Mouse (Mus musculus): ENCODE measurements at regions not wholly inside any gene's neighbourhood (a gene's known extent, or its start where the extent isn't known, plus 50 kb on each side); places are given as distances from the start of the nearest gene placed in this dataset.

DNA sequence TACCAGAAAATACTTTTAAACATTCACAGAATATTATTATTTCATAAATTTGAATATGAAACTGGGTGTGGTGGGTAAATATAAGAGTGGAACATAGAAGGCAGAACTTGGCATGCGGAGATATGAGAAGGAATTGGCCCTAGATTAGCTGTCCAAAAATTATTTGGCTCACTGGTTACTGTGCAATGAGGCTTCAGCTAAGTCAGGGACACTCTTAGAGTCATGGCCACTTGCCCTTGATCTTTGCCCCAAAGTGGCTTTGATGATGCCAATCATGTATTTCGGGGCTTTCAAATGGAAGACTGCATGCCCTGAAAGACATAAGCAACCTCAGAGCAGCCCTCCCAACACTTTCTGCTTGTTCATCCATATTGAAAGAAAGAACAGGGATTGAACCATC lies 76.9 kb downstream of the Pxdc1 start:
- no peak for ATAC-seq (ENCODE audit: insufficient read depth)

DNA sequence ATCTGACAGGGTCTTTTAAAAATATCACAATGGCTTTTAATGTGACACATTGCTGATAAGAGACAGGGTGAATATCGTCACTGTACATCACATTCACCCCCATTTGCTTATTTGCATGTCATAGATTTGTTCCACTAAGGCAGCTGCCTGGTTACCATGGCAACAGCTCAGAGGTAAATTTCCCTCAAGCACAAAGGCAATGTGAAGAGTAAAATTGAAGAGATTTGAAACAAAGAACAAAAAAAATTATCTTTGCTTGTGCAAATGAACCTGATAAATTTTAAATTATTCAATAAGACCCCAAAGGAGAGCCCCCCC lies 77.3 kb downstream of the Pxdc1 start:
- WGBS = 2% methylated on average over 1 of the region's 1 CpGs
- DNase-seq = peak; percentile 74
- no peaks in the 10 kb centered on the region for H3K9me3 ChIP-seq (ENCODE audit: low read depth, low read length)
- no peak overlapping the region for H3K4me2 ChIP-seq
- no peaks in the 10 kb centered on the region for H3K27me3 ChIP-seq (ENCODE audit: insufficient read depth, low read length)
- no peak overlapping the region for H3K27ac ChIP-seq (ENCODE audit: low read depth)
- no peak for TF ChIP-seq CTCF (IDR thresholded peaks at IDR 0.05; ENCODE audit: low read depth)
- ATAC-seq (ENCODE audit: insufficient read depth) = peak; percentile 39; the same call in 1 of the 2 replicates
- peaks cover 5% of the 10 kb centered on the region; the same call in 1 of the 2 replicates for H3K4me1 ChIP-seq (ENCODE audit: insufficient read depth)
- no peak overlapping the region for H3K9ac ChIP-seq
- H3K36me3 ChIP-seq (ENCODE audit: insufficient read depth) = no peaks in the 10 kb centered on the region
- no peak overlapping the region for H3K4me3 ChIP-seq (ENCODE audit: low read depth, low read length)

More for the DNA sequence above, 76.9 kb downstream of the Pxdc1 start:
- 78% methylated on average over 2 of the region's 2 CpGs for WGBS
- H3K4me2 ChIP-seq = no peak overlapping the region
- no peaks in the 10 kb centered on the region for H3K36me3 ChIP-seq (ENCODE audit: insufficient read depth)
- H3K9ac ChIP-seq = no peak overlapping the region
- H3K27ac ChIP-seq (ENCODE audit: low read depth) = no peak overlapping the region
- no peaks in the 10 kb centered on the region for H3K27me3 ChIP-seq (ENCODE audit: insufficient read depth, low read length)
- H3K4me3 ChIP-seq (ENCODE audit: low read depth, low read length) = no peak overlapping the region
- DNase-seq = no peak
- peaks cover 5% of the 10 kb centered on the region; the same call in 1 of the 2 replicates for H3K4me1 ChIP-seq (ENCODE audit: insufficient read depth)
- TF ChIP-seq CTCF (IDR thresholded peaks at IDR 0.05; ENCODE audit: low read depth) = no peak
- no peaks in the 10 kb centered on the region for H3K9me3 ChIP-seq (ENCODE audit: low read depth, low read length)

DNA sequence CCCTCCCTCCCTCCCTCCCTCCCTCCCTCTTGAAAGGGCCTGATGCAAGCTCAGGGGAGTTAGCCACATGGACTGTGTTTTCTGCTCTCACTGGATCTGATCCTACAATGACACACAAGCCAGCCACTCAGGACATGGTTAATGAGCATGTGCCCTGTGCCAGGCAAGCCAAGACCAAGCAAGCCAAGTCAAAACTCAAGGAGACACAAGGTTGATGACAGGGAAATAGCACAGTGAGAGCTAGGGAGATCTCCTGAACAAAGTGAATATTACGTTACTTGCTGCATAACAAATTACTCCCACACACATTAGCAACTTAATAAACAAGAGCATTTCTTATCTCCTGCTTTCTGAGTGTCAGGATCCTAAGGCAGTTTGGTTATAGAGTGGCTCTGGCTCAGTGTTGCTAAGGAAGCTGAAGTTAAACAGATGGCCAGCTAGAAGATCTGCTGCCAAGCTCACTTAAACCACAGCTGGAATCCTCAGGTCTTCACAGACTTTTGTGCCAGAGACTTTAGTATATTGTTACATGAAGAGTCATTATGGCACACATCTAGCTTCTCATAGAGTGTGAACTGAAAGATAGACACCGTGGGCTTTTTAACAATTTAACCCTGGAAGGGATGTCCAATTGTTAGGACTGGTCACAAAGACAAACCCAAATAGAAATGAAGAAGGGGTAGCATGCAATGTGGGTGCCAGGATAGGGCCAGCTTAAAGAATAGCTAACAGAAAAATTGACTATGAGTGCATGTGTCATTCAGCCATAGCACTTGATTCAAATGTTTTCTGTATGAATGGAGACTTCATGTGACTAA lies 77.9 kb downstream of the Pxdc1 start:
- 31% methylated on average over 2 of the region's 2 CpGs for WGBS

DNA sequence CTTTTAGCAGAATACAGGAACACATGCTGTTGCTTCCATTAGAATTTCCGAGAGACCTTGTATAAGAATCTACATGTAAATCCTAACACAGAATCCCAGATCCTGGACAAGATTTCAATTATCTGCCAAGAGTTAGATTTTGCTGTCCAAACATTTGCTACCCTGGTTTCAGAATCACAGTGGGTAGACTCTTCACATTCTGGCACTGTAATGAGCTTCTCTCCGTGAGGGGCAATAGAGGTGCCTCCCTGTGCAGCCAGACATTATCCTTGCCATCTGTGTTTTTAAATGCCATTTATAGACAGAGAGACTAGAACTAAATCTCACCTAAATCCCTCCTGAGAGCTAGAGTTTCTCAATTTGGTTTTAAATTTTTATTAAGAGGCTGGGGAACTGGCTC lies 84.0 kb downstream of the Pxdc1 start:
- Histone ChIP-seq H3K4me1 (ENCODE audit: insufficient read depth) (no peaks in the 10 kb centered on the region), H3K4me2 (no peak overlapping the region), H3K27me3 (ENCODE audit: insufficient read depth, low read length) (no peaks in the 10 kb centered on the region), H3K27ac (ENCODE audit: low read depth) (no peak overlapping the region), H3K4me3 (ENCODE audit: low read depth, low read length) (no peak overlapping the region), H3K36me3 (ENCODE audit: insufficient read depth) (no peaks in the 10 kb centered on the region), H3K9me3 (ENCODE audit: low read depth, low read length) (no peaks in the 10 kb centered on the region), H3K9ac (no peak overlapping the region)
- no peak for DNase-seq
- no peak for ATAC-seq (ENCODE audit: insufficient read depth)
- TF ChIP-seq CTCF (IDR thresholded peaks at IDR 0.05; ENCODE audit: low read depth) = no peak
- 73% methylated on average over 2 of the region's 2 CpGs for WGBS

More for the DNA sequence above, 77.9 kb downstream of the Pxdc1 start:
- Histone ChIP-seq H3K9me3 (ENCODE audit: low read depth, low read length) (no peaks in the 10 kb centered on the region), H3K36me3 (ENCODE audit: insufficient read depth) (no peaks in the 10 kb centered on the region), H3K4me1 (ENCODE audit: insufficient read depth) (peaks cover 5% of the 10 kb centered on the region; the same call in 1 of the 2 replicates), H3K27me3 (ENCODE audit: insufficient read depth, low read length) (no peaks in the 10 kb centered on the region), H3K27ac (ENCODE audit: low read depth) (no peak overlapping the region), H3K4me3 (ENCODE audit: low read depth, low read length) (no peak overlapping the region), H3K4me2 (no peak overlapping the region), H3K9ac (no peak overlapping the region)
- TF ChIP-seq CTCF (IDR thresholded peaks at IDR 0.05; ENCODE audit: low read depth) = no peak
- ATAC-seq (ENCODE audit: insufficient read depth) (peak; percentile 95), DNase-seq (peak; percentile 87)

DNA sequence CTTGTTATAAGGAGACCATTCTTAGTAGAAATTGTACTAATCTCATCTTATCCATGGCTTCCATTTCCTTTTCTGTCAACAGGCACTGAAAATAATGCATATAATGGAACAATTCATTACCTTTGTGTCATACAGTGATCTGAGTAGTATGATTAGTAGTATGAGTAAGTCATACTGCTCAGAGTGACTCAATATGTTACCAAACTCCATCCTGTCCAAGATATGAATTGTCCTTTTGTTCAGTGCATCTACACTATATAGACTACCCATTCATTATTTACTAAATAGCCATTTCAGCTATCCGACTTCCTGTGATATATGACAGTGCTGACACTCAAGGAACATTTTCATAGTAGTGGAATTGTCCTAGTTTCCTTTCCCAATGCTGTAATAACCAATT lies 86.6 kb downstream of the Pxdc1 start:
- 77% methylated on average over 1 of the region's 1 CpGs for WGBS
- Histone ChIP-seq H3K27me3 (ENCODE audit: insufficient read depth, low read length) (no peaks in the 10 kb centered on the region), H3K9ac (no peak overlapping the region), H3K4me3 (ENCODE audit: low read depth, low read length) (no peak overlapping the region), H3K4me1 (ENCODE audit: insufficient read depth) (no peaks in the 10 kb centered on the region), H3K27ac (ENCODE audit: low read depth) (no peak overlapping the region), H3K9me3 (ENCODE audit: low read depth, low read length) (no peaks in the 10 kb centered on the region), H3K4me2 (no peak overlapping the region), H3K36me3 (ENCODE audit: insufficient read depth) (no peaks in the 10 kb centered on the region)
- no peak for DNase-seq
- no peak for TF ChIP-seq CTCF (IDR thresholded peaks at IDR 0.05; ENCODE audit: low read depth)
- ATAC-seq (ENCODE audit: insufficient read depth) = no peak

DNA sequence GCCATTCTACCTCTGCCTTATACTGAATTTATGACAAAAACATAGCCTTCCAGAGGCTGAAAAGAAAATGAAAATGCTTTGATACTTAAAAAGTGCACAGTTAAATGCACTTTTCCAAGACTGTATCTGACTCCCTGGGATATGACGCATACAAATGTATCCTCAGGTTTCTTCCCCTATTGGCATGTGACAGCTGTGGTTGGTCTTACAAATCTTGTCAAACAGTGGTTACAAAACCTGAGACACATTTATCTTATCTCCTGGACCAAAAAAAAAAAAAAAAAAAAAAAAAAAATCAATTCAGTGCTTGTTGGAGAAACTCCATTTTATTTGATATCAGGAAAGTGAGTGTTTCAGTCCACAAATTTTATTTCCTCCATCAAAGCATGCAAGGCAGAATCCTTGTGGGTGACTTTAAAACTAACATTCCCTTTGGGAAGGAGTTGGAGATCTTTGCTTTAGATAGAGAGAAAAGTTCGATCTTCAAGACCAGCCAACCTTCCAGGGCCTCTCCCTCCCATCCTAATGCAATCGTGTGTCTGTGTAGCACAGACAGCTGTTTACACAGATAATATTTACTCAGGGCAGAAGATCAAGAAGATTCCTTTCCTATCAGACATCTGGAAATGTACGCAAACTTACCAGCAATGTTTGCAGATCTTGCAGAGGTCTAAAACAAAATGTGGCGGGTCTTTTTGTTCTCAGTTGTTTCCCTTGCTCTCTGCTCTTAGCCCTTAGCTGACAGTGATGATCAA lies 103.0 kb downstream of the Pxdc1 start:
- Histone ChIP-seq H3K4me3 (ENCODE audit: low read depth, low read length) (no peak overlapping the region), H3K9ac (no peak overlapping the region), H3K27ac (ENCODE audit: low read depth) (no peak overlapping the region), H3K4me1 (ENCODE audit: insufficient read depth) (no peaks in the 10 kb centered on the region), H3K27me3 (ENCODE audit: insufficient read depth, low read length) (no peaks in the 10 kb centered on the region), H3K36me3 (ENCODE audit: insufficient read depth) (no peaks in the 10 kb centered on the region), H3K4me2 (no peak overlapping the region), H3K9me3 (ENCODE audit: low read depth, low read length) (no peaks in the 10 kb centered on the region)
- TF ChIP-seq CTCF (IDR thresholded peaks at IDR 0.05; ENCODE audit: low read depth) = no peak
- 27% methylated on average over 5 of the region's 5 CpGs for WGBS
- peak; percentile 12 for DNase-seq
- no peak for ATAC-seq (ENCODE audit: insufficient read depth)

DNA sequence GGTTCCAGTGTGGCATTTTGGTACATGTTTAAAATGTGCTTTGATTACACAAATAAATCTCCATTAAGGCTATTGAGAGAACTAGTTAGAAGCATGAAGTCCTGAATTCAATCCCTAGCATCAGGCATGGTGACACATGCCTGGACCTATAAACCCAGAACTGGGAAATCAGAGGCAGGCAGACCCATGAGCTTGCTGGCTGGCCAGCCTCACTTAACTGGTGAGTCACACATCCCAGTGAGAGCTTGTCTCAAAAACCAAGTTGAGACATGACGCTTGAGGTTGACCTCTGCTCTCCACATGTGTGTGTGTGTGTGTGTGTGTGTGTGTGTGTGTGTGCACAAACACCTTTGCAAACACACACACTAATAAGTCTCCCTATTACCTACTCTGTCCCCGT lies 112.6 kb downstream of the Pxdc1 start:
- no peak for TF ChIP-seq CTCF (IDR thresholded peaks at IDR 0.05; ENCODE audit: low read depth)
- no peaks in the 10 kb centered on the region for H3K27me3 ChIP-seq (ENCODE audit: insufficient read depth, low read length)
- H3K4me1 ChIP-seq (ENCODE audit: insufficient read depth) = no peaks in the 10 kb centered on the region
- 72% methylated on average over 2 of the region's 2 CpGs for WGBS
- DNase-seq (no peak), ATAC-seq (ENCODE audit: insufficient read depth) (no peak)
- no peaks in the 10 kb centered on the region for H3K36me3 ChIP-seq (ENCODE audit: insufficient read depth)
- no peak overlapping the region for H3K9ac ChIP-seq
- no peak overlapping the region for H3K4me3 ChIP-seq (ENCODE audit: low read depth, low read length)
- no peak overlapping the region for H3K4me2 ChIP-seq
- H3K9me3 ChIP-seq (ENCODE audit: low read depth, low read length) = no peaks in the 10 kb centered on the region
- no peak overlapping the region for H3K27ac ChIP-seq (ENCODE audit: low read depth)

Measured in lung, embryonic 14.5 days (tissue).